Comparison of ENCODE assay signal across 24 mouse cellular contexts in genomic region chr16:33013801-33014200, GRCm38 (mm10). TPM values are rescaled to one million over a fixed set of nuclear protein-coding genes. Genes with fewer than 3 reads are reported as not detected.
DNase-seq lines count a peak whose midpoint lies in the region; ATAC-seq lines count a peak whose summit lies in the region.
"Had no signal": no experiment of that assay in that cellular context is flagged by ENCODE, and none has a peak within 500 bp of the region (broad histone marks: within the 10 kb centered on the region; RNA-seq: fewer than 3 reads in every experiment).

No protein-coding gene starts in this region.

- H3K9ac ChIP-seq in kidney, embryonic 16.5 days (replicated peaks; ENCODE audit: low read length): no peak overlapping the region
- H3K9ac ChIP-seq in kidney, embryonic 14.5 days (ENCODE audit: low read depth, low read length): no peak overlapping the region
- H3K9ac ChIP-seq: embryonic facial prominence, embryonic 13.5 days; embryonic facial prominence, embryonic 15.5 days; forebrain, embryonic 12.5 days had no signal

- 93% methylated on average over 5 of the region's 5 CpGs for WGBS in kidney, embryonic 16.5 days
- WGBS in kidney, embryonic 14.5 days: 92% methylated on average over 5 of the region's 5 CpGs

- no peaks in the 10 kb centered on the region for H3K9me3 ChIP-seq in kidney, embryonic 16.5 days (ENCODE audit: low read length)
- H3K9me3 ChIP-seq in kidney, embryonic 14.5 days (ENCODE audit: control insufficient read depth, low read length): no peaks in the 10 kb centered on the region
- H3K9me3 ChIP-seq: embryonic facial prominence, embryonic 13.5 days; embryonic facial prominence, embryonic 15.5 days; forebrain, embryonic 10.5 days; forebrain, embryonic 12.5 days had no signal

- no peaks in the 10 kb centered on the region for H3K27me3 ChIP-seq in kidney, embryonic 16.5 days (ENCODE audit: insufficient read depth, low read length)
- H3K27me3 ChIP-seq in kidney, embryonic 14.5 days (ENCODE audit: control insufficient read depth, insufficient read depth, low read length): no peaks in the 10 kb centered on the region
- H3K27me3 ChIP-seq: embryonic facial prominence, embryonic 13.5 days; embryonic facial prominence, embryonic 15.5 days; forebrain, embryonic 12.5 days had no signal

- peak; percentile 49 for DNase-seq in kidney, adult 11 months
- peak; percentile 31 to 49 for DNase-seq in kidney, adult 8-10 months
- DNase-seq in kidney, adult 18-20 months: no peak
- peak; percentile 24 for DNase-seq in kidney, postnatal 14 days
- DNase-seq in kidney, postnatal 36 days: peak; percentile 55 to 63
- DNase-seq in left cerebral cortex, adult 18-20 months (ENCODE audit: low spot score in 2 of 2): no peak
- DNase-seq: adrenal gland, adult 2 months; adrenal gland, postnatal 10 days; adrenal gland, postnatal 25 days; cerebellum, adult 11 months; cerebellum, adult 18-20 months; cerebellum, adult 8-10 months; cerebellum, adult 9-11 months; cerebellum, postnatal 14 days; cerebellum, postnatal 36 days; embryo, embryonic 11 days had no signal

- ATAC-seq in kidney, embryonic 16.5 days (ENCODE audit: low FRiP score, low TSS enrichment): no peak
- ATAC-seq in kidney, embryonic 14.5 days (ENCODE audit: low FRiP score, low TSS enrichment): no peak
- ATAC-seq: forebrain, embryonic 14.5 days had no signal

- 0 out of 2 replicates have a peak, but pooled peaks cover 3% of the 10 kb centered on the region for H3K4me1 ChIP-seq in kidney, embryonic 16.5 days (ENCODE audit: insufficient read depth, low read length)
- H3K4me1 ChIP-seq in kidney, embryonic 14.5 days (ENCODE audit: control insufficient read depth, insufficient read depth, low read length): no peaks in the 10 kb centered on the region
- H3K4me1 ChIP-seq: embryonic facial prominence, embryonic 13.5 days; embryonic facial prominence, embryonic 15.5 days; forebrain, embryonic 10.5 days; forebrain, embryonic 12.5 days had no signal

- H3K4me2 ChIP-seq in kidney, embryonic 16.5 days (replicated peaks; ENCODE audit: low read depth, low read length): no peak overlapping the region
- no peak overlapping the region for H3K4me2 ChIP-seq in kidney, embryonic 14.5 days (replicated peaks; ENCODE audit: low read depth, low read length)
- H3K4me2 ChIP-seq: embryonic facial prominence, embryonic 13.5 days; embryonic facial prominence, embryonic 15.5 days; forebrain, embryonic 12.5 days had no signal

- H3K36me3 ChIP-seq in kidney, embryonic 16.5 days (ENCODE audit: insufficient read depth, low read length): peaks cover 45% of the 10 kb centered on the region
- H3K36me3 ChIP-seq in kidney, embryonic 14.5 days (ENCODE audit: control insufficient read depth, insufficient read depth, low read length): peaks cover 59% of the 10 kb centered on the region

- H3K4me3 ChIP-seq in kidney, embryonic 16.5 days (ENCODE audit: low read length): no peak overlapping the region
- no peak overlapping the region for H3K4me3 ChIP-seq in kidney, embryonic 14.5 days (ENCODE audit: low read length)
- H3K4me3 ChIP-seq: embryonic facial prominence, embryonic 13.5 days; embryonic facial prominence, embryonic 15.5 days; erythroblast, embryonic 14.5 days; forebrain, embryonic 10.5 days; forebrain, embryonic 12.5 days had no signal

- no peak overlapping the region for H3K27ac ChIP-seq in kidney, embryonic 16.5 days (ENCODE audit: low read length)
- no peak overlapping the region for H3K27ac ChIP-seq in kidney, embryonic 14.5 days (ENCODE audit: low read depth, low read length)
- H3K27ac ChIP-seq: embryonic facial prominence, embryonic 13.5 days; embryonic facial prominence, embryonic 15.5 days; forebrain, embryonic 10.5 days; forebrain, embryonic 12.5 days had no signal

RNA-seq across cellular contexts. Expression of gene Iqcg, which starts 42.2 kb away (rescaled TPM):
- polyA plus RNA-seq in kidney, embryonic 16.5 days (2015; fragmentation: Nextera tagmentation; extraction: Ambion mirVana): 4.9 and 5.2 TPM in 2 replicates
- 5.1 and 5.6 TPM in 2 replicates for polyA plus RNA-seq in kidney, embryonic 14.5 days (2014; fragmentation: Nextera tagmentation; extraction: Ambion mirVana)
- total RNA-seq in left cerebral cortex, adult 18-20 months (2021): 1 to 10 TPM; 4.7 to 4.8 TPM

RNA-seq across cellular contexts. Expression of gene Rpl35a, which starts 42.5 kb away (rescaled TPM):
- 795 and 849 TPM in 2 replicates for polyA plus RNA-seq in kidney, embryonic 16.5 days (2015; fragmentation: Nextera tagmentation; extraction: Ambion mirVana)
- polyA plus RNA-seq in kidney, embryonic 14.5 days (2014; fragmentation: Nextera tagmentation; extraction: Ambion mirVana): 1,051 and 1,546 TPM in 2 replicates
- 100 to 1,000 TPM; 333 to 346 TPM for total RNA-seq in left cerebral cortex, adult 18-20 months (2021)

RNA-seq across cellular contexts. Expression of gene Lmln, which starts 48.5 kb away (rescaled TPM):
- 3.1 and 4.0 TPM in 2 replicates for polyA plus RNA-seq in kidney, embryonic 16.5 days (2015; fragmentation: Nextera tagmentation; extraction: Ambion mirVana)
- polyA plus RNA-seq in kidney, embryonic 14.5 days (2014; fragmentation: Nextera tagmentation; extraction: Ambion mirVana): 1.5 and 5.0 TPM in 2 replicates
- 10 to 100 TPM in 1 of 2 experiments, 1 to 10 TPM in 1; 8.8 to 10.4 TPM for total RNA-seq in left cerebral cortex, adult 18-20 months (2021)

Comparison
In these comparisons a context has a peak if more than half of its experiments do, and no peak if none do; other contexts are left out.
1. DNase-seq: peak in kidney, adult 11 months (single experiment), kidney, adult 8-10 months (2 of 2), kidney, postnatal 14 days (single experiment) and kidney, postnatal 36 days (2 of 2); none in kidney, adult 18-20 months (single experiment) and left cerebral cortex, adult 18-20 months (0 of 2).